Mouse (Mus musculus) forebrain, postnatal 0 days (tissue): Measurements from ENCODE around the gene Rbfox3. TPM values are rescaled to one million over a fixed set of nuclear protein-coding genes. Genes with fewer than 3 reads are reported as not detected.
A peak's percentile ranks its signal among the peaks of the same experiment; 100 is the strongest.

Source experiments
- ATAC-seq: fragments of 200-750 bp; cut with Nextera tagmentation; 2 replicates; pipeline ENCODE4 v1.8.0; 2017; ENCODE audit warnings: mild to moderate bottlenecking, moderate library complexity
- DNase-seq: peaks from one replicate; pipeline ENCODE4 v3.0.0-alpha.2; 2015
- H3K27ac ChIP-seq: fragments of 300-500 bp; sonication (generic); 2 replicates; pipeline ENCODE4 v1.5.1; 2014; ENCODE audit warnings: low read depth, mild to moderate bottlenecking, antibody characterized with exemption, low read length, moderate library complexity, mixed read lengths
- H3K27me3 ChIP-seq: fragments of 300-500 bp; sonication (generic); 2 replicates; pipeline ENCODE4 v1.6.1; 2014; ENCODE audit warnings: mild to moderate bottlenecking, low read length, mixed read lengths; ENCODE audit not compliant: insufficient read depth
- H3K36me3 ChIP-seq: fragments of 300-500 bp; sonication (generic); 2 replicates; pipeline ENCODE4 v1.6.1; 2014; ENCODE audit warnings: mild to moderate bottlenecking, moderate library complexity; ENCODE audit not compliant: insufficient read depth
- H3K4me1 ChIP-seq: fragments of 300-500 bp; sonication (generic); 2 replicates; pipeline ENCODE4 v1.6.1; 2014; ENCODE audit warnings: antibody characterized with exemption; ENCODE audit not compliant: insufficient read depth
- H3K4me2 ChIP-seq: fragments of 300-500 bp; sonication (generic); 2 replicates; pipeline ENCODE4 v1.6.1; 2014; ENCODE audit warnings: low read depth, mild to moderate bottlenecking, moderate library complexity
- H3K4me3 ChIP-seq: fragments of 300-500 bp; sonication (generic); 2 replicates; pipeline ENCODE4 v1.5.1; 2014; ENCODE audit warnings: low read depth, low read length, mixed read lengths
- H3K9ac ChIP-seq: fragments of 300-500 bp; sonication (generic); 2 replicates; pipeline ENCODE4 v1.6.1; 2014; ENCODE audit warnings: mild to moderate bottlenecking
- H3K9me3 ChIP-seq: fragments of 300-500 bp; sonication (generic); 2 replicates; pipeline ENCODE4 v1.6.1; 2016; ENCODE audit warnings: low read length
- CTCF ChIP-seq: sonication (generic); IDR thresholded peaks from 2 replicates; pipeline ENCODE4 v1.5.1; 2016; ENCODE audit warnings: antibody characterized with exemption, control low read depth, low read depth
- WGBS: fragments of 180-500 bp; shearing (Covaris S2); extraction: QIAGEN DNeasy Blood & Tissue Kit; methylation state at CpG from one replicate; pipeline ENCODE4 v1.1.7; 2014; 5-methylcytosine and 5-hydroxymethylcytosine counted together
- polyA plus RNA-seq: library from polyadenylated mRNA; unstranded; fragments of >200 nt; fragmentation: Nextera tagmentation; extraction: Ambion mirVana; gene quantifications from 2 replicates; pipeline ENCODE4 v1.2.1, GENCODE M21; 2015
- total RNA-seq: library from RNA; depleted of rRNA; stranded (reverse); fragments of >200 nt; gene quantifications from 2 replicates; pipeline ENCODE4 v1.2.3, GENCODE M21; 2014

Gene Rbfox3
- total and polyA plus RNA-seq, 2 experiments from 2014 or later, result 37.3 to 82.3 TPM

DNA sequence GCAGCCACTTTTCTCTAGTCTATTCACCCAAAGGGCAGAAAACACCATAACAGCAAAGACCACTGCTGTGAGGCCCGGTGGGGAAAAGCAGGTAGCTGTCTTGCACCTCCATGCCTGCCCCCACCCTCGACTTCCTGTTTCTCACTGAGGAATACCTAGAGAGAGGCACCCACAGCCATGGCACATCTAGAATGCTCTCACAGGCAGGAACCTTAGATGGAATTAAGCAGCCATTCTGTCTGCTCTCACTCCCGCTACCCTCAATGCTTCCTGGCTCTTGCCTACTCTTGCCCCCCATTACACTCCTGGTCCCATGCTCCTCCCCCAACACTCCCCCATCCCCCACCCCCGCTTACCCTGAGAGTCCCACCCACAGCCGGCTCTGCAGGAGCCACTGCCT is 20.9 kb downstream of the Rbfox3 start:
- Histone ChIP-seq H3K27ac (peak overlapping the region; percentile 64; the same call in 1 of the 2 replicates), H3K27me3 (no peaks in the 10 kb centered on the region), H3K36me3 (no peaks in the 10 kb centered on the region), H3K4me3 (no peak overlapping the region), H3K9me3 (no peaks in the 10 kb centered on the region), H3K4me2 (no peak overlapping the region), H3K4me1 (peaks cover 8% of the 10 kb centered on the region; the same call in 1 of the 2 replicates), H3K9ac (no peak overlapping the region)
- TF ChIP-seq CTCF, result no peak
- 66% methylated on average over 5 of the region's 5 CpGs for WGBS
- DNase-seq, result no peak
- peak; percentile 6; the same call in 1 of the 2 replicates for ATAC-seq

DNA sequence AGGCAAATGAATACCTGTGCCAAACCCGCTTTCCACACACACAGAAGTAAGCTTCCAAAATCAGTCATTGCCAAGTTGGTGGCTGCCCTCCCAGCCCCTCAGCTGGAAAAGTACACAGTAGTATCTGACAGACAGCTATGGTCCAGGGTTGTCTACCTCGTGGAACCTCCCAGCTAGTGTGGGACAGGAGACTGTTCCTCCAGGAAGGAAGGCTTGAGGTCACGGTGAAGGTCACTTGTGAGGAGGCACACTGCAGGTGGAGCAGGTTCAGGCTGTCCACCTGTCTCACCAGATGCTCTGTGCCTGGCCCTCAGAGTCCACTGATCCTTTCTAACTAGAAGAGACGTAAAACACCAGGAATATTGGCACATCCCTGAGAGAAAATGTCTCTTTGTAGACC is 21.9 kb downstream of the Rbfox3 start:
- 94% methylated on average over 4 of the region's 4 CpGs for WGBS
- no peak for ATAC-seq

GRCm38 (mm10) chr11:118888426-118888825 is 23.0 kb downstream of the Rbfox3 start:
- Histone ChIP-seq H3K9me3 (no peaks in the 10 kb centered on the region), H3K4me1 (peaks cover 8% of the 10 kb centered on the region; the same call in 1 of the 2 replicates), H3K4me3 (no peak overlapping the region), H3K36me3 (no peaks in the 10 kb centered on the region), H3K27ac (no peak overlapping the region), H3K27me3 (no peaks in the 10 kb centered on the region), H3K9ac (no peak overlapping the region), H3K4me2 (no peak overlapping the region)
- no peak for TF ChIP-seq CTCF
- no peak for DNase-seq
- no peak for ATAC-seq
- WGBS, result 78% methylated on average over 8 of the region's 8 CpGs

More for the DNA sequence above, 21.9 kb downstream of the Rbfox3 start:
- no peak overlapping the region for H3K9ac ChIP-seq
- H3K9me3 ChIP-seq, result no peaks in the 10 kb centered on the region
- no peaks in the 10 kb centered on the region for H3K36me3 ChIP-seq
- H3K27me3 ChIP-seq, result no peaks in the 10 kb centered on the region
- H3K4me3 ChIP-seq, result no peak overlapping the region
- peaks cover 8% of the 10 kb centered on the region; the same call in 1 of the 2 replicates for H3K4me1 ChIP-seq
- H3K27ac ChIP-seq, result no peak overlapping the region
- TF ChIP-seq CTCF, result no peak
- DNase-seq, result no peak
- no peak overlapping the region for H3K4me2 ChIP-seq

DNA sequence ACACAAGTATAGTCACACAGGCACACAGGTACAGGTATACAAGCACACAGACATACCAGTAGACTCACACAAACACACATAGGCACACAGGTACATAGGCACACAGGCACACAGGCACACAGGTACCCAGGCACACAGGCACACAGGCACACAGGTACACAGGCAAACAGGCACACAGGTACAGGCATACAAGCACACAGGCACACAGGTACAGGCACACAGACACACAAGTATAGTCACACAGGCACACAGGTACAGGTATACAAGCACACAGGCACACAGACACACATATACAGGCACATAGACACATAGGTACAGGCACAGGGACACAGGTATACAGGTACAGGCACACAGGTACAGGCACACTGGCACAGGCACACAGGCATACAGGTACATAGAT is 24.2 kb downstream of the Rbfox3 start:
- Histone ChIP-seq H3K9me3 (no peaks in the 10 kb centered on the region), H3K4me3 (no peak overlapping the region), H3K4me1 (peaks cover 8% of the 10 kb centered on the region; the same call in 1 of the 2 replicates), H3K4me2 (no peak overlapping the region), H3K27me3 (no peaks in the 10 kb centered on the region), H3K9ac (no peak overlapping the region), H3K27ac (no peak overlapping the region), H3K36me3 (no peaks in the 10 kb centered on the region)
- TF ChIP-seq CTCF, result no peak
- ATAC-seq (no peak), DNase-seq (no peak)

- Histone ChIP-seq H3K27ac (no peak overlapping the region), H3K4me3 (no peak overlapping the region), H3K9ac (no peak overlapping the region), H3K9me3 (no peaks in the 10 kb centered on the region), H3K4me2 (no peak overlapping the region), H3K36me3 (no peaks in the 10 kb centered on the region), H3K4me1 (peaks cover 6% of the 10 kb centered on the region; the same call in 1 of the 2 replicates), H3K27me3 (no peaks in the 10 kb centered on the region)
- ATAC-seq, result no peak
- DNase-seq, result no peak
- WGBS, result 88% methylated on average over 11 of the region's 11 CpGs
- no peak for TF ChIP-seq CTCF
Measured at GRCm38 (mm10) chr11:118886269-118886965, 25.0 kb downstream of the Rbfox3 start.

- no peaks in the 10 kb centered on the region for H3K4me1 ChIP-seq
- no peak overlapping the region for H3K9ac ChIP-seq
- H3K4me2 ChIP-seq, result no peak overlapping the region
- no peaks in the 10 kb centered on the region for H3K9me3 ChIP-seq
- no peaks in the 10 kb centered on the region for H3K27me3 ChIP-seq
- 85% methylated on average over 8 of the region's 8 CpGs for WGBS
- H3K27ac ChIP-seq, result peak overlapping the region; percentile 54; the same call in 1 of the 2 replicates
- ATAC-seq (no peak), DNase-seq (no peak)
- TF ChIP-seq CTCF, result no peak
- no peak overlapping the region for H3K4me3 ChIP-seq
- H3K36me3 ChIP-seq, result no peaks in the 10 kb centered on the region
Measured at GRCm38 (mm10) chr11:118885604-118886003, 25.8 kb downstream of the Rbfox3 start.

DNA sequence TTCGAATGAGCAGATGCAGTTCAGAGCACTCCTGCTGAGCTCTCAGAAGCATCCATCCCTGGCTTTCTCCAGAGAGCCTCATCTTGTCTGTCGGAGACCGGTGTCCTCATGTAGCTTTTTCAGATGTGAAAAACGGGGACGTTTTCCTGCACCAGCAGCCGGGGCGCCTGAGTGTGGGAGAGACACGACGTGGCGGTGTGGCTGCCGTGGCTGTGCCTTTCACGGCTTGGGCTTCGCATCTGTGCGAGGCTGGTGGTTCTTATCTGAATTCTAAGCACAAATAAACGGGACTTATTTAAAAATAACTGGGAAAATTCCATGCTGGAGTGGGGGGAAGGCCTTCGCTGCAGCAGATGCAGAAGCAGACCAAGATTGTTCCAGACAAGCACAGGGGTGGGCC is 26.3 kb downstream of the Rbfox3 start:
- WGBS, result 77% methylated on average over 16 of the region's 16 CpGs
- DNase-seq, result peak; percentile 32
- Histone ChIP-seq H3K27me3 (no peaks in the 10 kb centered on the region), H3K36me3 (no peaks in the 10 kb centered on the region), H3K4me1 (no peaks in the 10 kb centered on the region), H3K9me3 (no peaks in the 10 kb centered on the region), H3K27ac (0 out of 2 replicates have a peak overlapping the region, but pooled peaks have one; percentile 54), H3K4me2 (no peak overlapping the region), H3K4me3 (no peak overlapping the region), H3K9ac (no peak overlapping the region)
- TF ChIP-seq CTCF, result no peak
- ATAC-seq, result 0 out of 2 replicates have a peak, but pooled peaks have one; percentile 25
